Mouse (Mus musculus): Measurements from ENCODE around the gene Ksr1.

DNA sequence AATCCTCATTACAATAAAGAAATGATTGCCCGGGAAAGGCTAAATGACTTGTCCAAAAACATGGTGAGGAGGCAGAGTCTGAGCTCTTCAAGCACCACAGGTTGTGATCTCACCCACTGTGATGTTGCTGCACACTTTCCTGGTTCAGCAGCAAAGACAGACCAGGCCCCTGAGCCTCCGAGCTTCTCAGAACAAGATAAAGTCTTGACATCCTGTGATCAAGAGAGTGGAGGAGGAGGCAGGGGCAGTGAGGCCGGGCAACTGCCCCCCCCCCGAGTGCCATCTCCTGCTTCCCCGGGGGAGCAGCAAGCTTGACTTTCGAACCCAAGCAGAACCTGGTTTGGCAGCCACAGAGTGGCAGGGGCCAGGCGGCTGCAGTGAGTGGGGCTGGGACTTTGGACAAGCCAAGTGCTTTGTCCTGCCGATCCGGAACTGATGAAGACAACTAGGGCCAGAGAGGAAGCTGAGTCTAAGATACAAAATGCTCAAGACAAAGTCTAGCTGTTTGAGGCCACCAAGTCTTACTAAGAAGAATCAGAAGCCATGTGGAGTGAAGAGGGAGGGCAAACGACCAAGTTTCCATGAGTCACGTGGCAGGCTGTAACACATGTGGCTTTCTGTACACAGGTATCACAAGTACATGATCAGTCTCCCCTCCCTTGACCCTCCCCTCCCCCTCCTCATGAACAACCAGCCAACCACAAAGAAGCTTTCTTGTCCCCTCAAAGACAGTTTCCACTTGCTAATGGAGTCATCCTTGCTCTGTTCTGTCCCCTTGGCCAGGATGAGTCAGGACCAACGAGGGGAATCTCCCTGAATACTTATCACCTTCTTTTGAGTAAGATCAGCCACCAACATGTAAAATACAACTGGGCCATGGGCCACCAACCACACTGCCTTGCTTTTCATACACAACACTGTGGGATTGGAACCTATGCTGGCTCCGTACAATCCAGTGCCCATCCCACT lies 16.5 kb downstream of the Ksr1 start:
- TF ChIP-seq EP300 (optimal IDR thresholded peaks at IDR 0.05) (no peak), CTCF (IDR thresholded peaks at IDR 0.05; ENCODE audit: low read depth) (no peak)
